Mouse (Mus musculus) kidney, embryonic 14.5 days (tissue): ENCODE data around the gene Leng8. TPM values are rescaled to one million over a fixed set of nuclear protein-coding genes. Genes with fewer than 3 reads are reported as not detected.

Source experiments
- ATAC-seq: fragments of 200-750 bp; cut with Nextera tagmentation; 2 replicates; pipeline ENCODE4 v1.8.0; 2017; ENCODE audit warnings: moderate number of reproducible peaks, mild to moderate bottlenecking, moderate TSS enrichment, moderate library complexity; ENCODE audit not compliant: low FRiP score, low TSS enrichment
- H3K27ac ChIP-seq: fragments of 300-500 bp; sonication (generic); 2 replicates; pipeline ENCODE4 v1.5.1; 2014; ENCODE audit warnings: low read depth, mild to moderate bottlenecking, low read length, moderate library complexity, mixed read lengths
- H3K27me3 ChIP-seq: fragments of 300-500 bp; sonication (generic); 2 replicates; pipeline ENCODE4 v1.6.1; 2014; ENCODE audit warnings: mild to moderate bottlenecking, low read length; ENCODE audit not compliant: control insufficient read depth, insufficient read depth
- H3K36me3 ChIP-seq: fragments of 300-500 bp; sonication (generic); 2 replicates; pipeline ENCODE4 v1.6.1; 2014; ENCODE audit warnings: low read length, mixed read lengths; ENCODE audit not compliant: control insufficient read depth, insufficient read depth
- H3K4me1 ChIP-seq: fragments of 300-500 bp; sonication (generic); 2 replicates; pipeline ENCODE4 v1.6.1; 2014; ENCODE audit warnings: low read length, mixed read lengths; ENCODE audit not compliant: control insufficient read depth, insufficient read depth
- H3K4me2 ChIP-seq: fragments of 300-500 bp; sonication (generic); replicated peaks from 2 replicates; pipeline ENCODE4 v1.6.1; 2014; ENCODE audit warnings: low read depth, mild to moderate bottlenecking, low read length
- H3K4me3 ChIP-seq: fragments of 300-500 bp; sonication (generic); 2 replicates; pipeline ENCODE4 v1.5.1; 2014; ENCODE audit warnings: mild to moderate bottlenecking, low read length
- H3K9ac ChIP-seq: fragments of 300-500 bp; sonication (generic); 2 replicates; pipeline ENCODE4 v1.6.1; 2014; ENCODE audit warnings: low read depth, mild to moderate bottlenecking, low read length, moderate library complexity
- H3K9me3 ChIP-seq: fragments of 300-500 bp; sonication (generic); 2 replicates; pipeline ENCODE4 v1.6.1; 2016; ENCODE audit warnings: low read length; ENCODE audit not compliant: control insufficient read depth
- WGBS: fragments of 180-500 bp; shearing (Covaris S2); extraction: QIAGEN DNeasy Blood & Tissue Kit; methylation state at CpG from one replicate; pipeline ENCODE4 v1.1.7; 2014; 5-methylcytosine and 5-hydroxymethylcytosine counted together
- polyA plus RNA-seq: library from polyadenylated mRNA; unstranded; fragments of >200 nt; fragmentation: Nextera tagmentation; extraction: Ambion mirVana; gene quantifications from 2 replicates; pipeline ENCODE4 v1.2.1, GENCODE M21; 2014

The Leng8 gene
- 45.0 and 48.7 TPM in 2 replicates for polyA plus RNA-seq

- peak within 1 kb of the TSS; percentile 78 for H3K4me2 ChIP-seq
- no peaks in the 10 kb centered on the region for H3K27me3 ChIP-seq
- H3K4me1 ChIP-seq: peaks cover 6% of the 10 kb centered on the region; the same call in 1 of the 2 replicates
- no peaks in the 10 kb centered on the region for H3K9me3 ChIP-seq
- peak within 1 kb of the TSS; percentile 83 for H3K9ac ChIP-seq
- H3K27ac ChIP-seq: peak within 1 kb of the TSS; percentile 93
- peak; percentile 98 for ATAC-seq
- under 1% methylated on average over 71 of the region's 78 CpGs for WGBS
- H3K4me3 ChIP-seq: peak within 1 kb of the TSS; percentile 86
- H3K36me3 ChIP-seq: peaks cover 40% of the 10 kb centered on the region
Observed at GRCm38 (mm10) chr7:4136771-4137531, at the start of gene Leng8. Leng8 (plus strand) TSS chr7:4137039.

GRCm38 (mm10) chr7:4087238-4087895 lies 49.5 kb upstream of the Leng8 start:
- no peak overlapping the region for H3K27ac ChIP-seq
- no peak for ATAC-seq
- no peaks in the 10 kb centered on the region for H3K27me3 ChIP-seq
- WGBS: 85% methylated on average over 4 of the region's 4 CpGs
- H3K9me3 ChIP-seq: no peaks in the 10 kb centered on the region
- H3K4me3 ChIP-seq: no peak overlapping the region
- H3K4me2 ChIP-seq: no peak overlapping the region
- no peaks in the 10 kb centered on the region for H3K36me3 ChIP-seq
- H3K4me1 ChIP-seq: no peaks in the 10 kb centered on the region
- H3K9ac ChIP-seq: no peak overlapping the region

GRCm38 (mm10) chr7:4087896-4088480 lies 48.9 kb upstream of the Leng8 start:
- no peak for ATAC-seq
- H3K4me3 ChIP-seq: no peak overlapping the region
- no peak overlapping the region for H3K4me2 ChIP-seq
- H3K4me1 ChIP-seq: no peaks in the 10 kb centered on the region
- no peak overlapping the region for H3K27ac ChIP-seq
- no peak overlapping the region for H3K9ac ChIP-seq
- no peaks in the 10 kb centered on the region for H3K27me3 ChIP-seq
- H3K36me3 ChIP-seq: no peaks in the 10 kb centered on the region
- WGBS: 80% methylated on average over 6 of the region's 6 CpGs
- no peaks in the 10 kb centered on the region for H3K9me3 ChIP-seq

GRCm38 (mm10) chr7:4088679-4089078 lies 48.2 kb upstream of the Leng8 start:
- H3K27ac ChIP-seq: no peak overlapping the region
- no peak overlapping the region for H3K9ac ChIP-seq
- H3K27me3 ChIP-seq: no peaks in the 10 kb centered on the region
- no peak overlapping the region for H3K4me3 ChIP-seq
- no peak for ATAC-seq
- no peaks in the 10 kb centered on the region for H3K36me3 ChIP-seq
- H3K9me3 ChIP-seq: no peaks in the 10 kb centered on the region
- no peak overlapping the region for H3K4me2 ChIP-seq
- 83% methylated on average over 2 of the region's 2 CpGs for WGBS
- H3K4me1 ChIP-seq: no peaks in the 10 kb centered on the region

GRCm38 (mm10) chr7:4091170-4091569 lies 45.7 kb upstream of the Leng8 start:
- no peaks in the 10 kb centered on the region for H3K27me3 ChIP-seq
- H3K36me3 ChIP-seq: no peaks in the 10 kb centered on the region
- no peaks in the 10 kb centered on the region for H3K9me3 ChIP-seq
- no peak overlapping the region for H3K9ac ChIP-seq
- no peak overlapping the region for H3K4me2 ChIP-seq
- H3K4me3 ChIP-seq: no peak overlapping the region
- ATAC-seq: no peak
- H3K4me1 ChIP-seq: no peaks in the 10 kb centered on the region
- no peak overlapping the region for H3K27ac ChIP-seq
- 53% methylated on average over 8 of the region's 8 CpGs for WGBS

GRCm38 (mm10) chr7:4098301-4098700 lies 38.5 kb upstream of the Leng8 start:
- H3K9me3 ChIP-seq: no peaks in the 10 kb centered on the region
- H3K27ac ChIP-seq: no peak overlapping the region
- H3K9ac ChIP-seq: no peak overlapping the region
- H3K4me1 ChIP-seq: no peaks in the 10 kb centered on the region
- H3K4me2 ChIP-seq: no peak overlapping the region
- WGBS: 76% methylated on average over 2 of the region's 2 CpGs
- ATAC-seq: no peak
- no peaks in the 10 kb centered on the region for H3K36me3 ChIP-seq
- no peak overlapping the region for H3K4me3 ChIP-seq
- no peaks in the 10 kb centered on the region for H3K27me3 ChIP-seq

- no peaks in the 10 kb centered on the region for H3K9me3 ChIP-seq
- no peaks in the 10 kb centered on the region for H3K36me3 ChIP-seq
- WGBS: 68% methylated on average over 2 of the region's 2 CpGs
- no peaks in the 10 kb centered on the region for H3K27me3 ChIP-seq
- H3K9ac ChIP-seq: no peak overlapping the region
- no peak overlapping the region for H3K4me3 ChIP-seq
- no peak overlapping the region for H3K4me2 ChIP-seq
- ATAC-seq: no peak
- no peak overlapping the region for H3K27ac ChIP-seq
- no peaks in the 10 kb centered on the region for H3K4me1 ChIP-seq
Observed at GRCm38 (mm10) chr7:4098832-4099231, 38.0 kb upstream of the Leng8 start.

GRCm38 (mm10) chr7:4101144-4101543 lies 35.7 kb upstream of the Leng8 start:
- Histone ChIP-seq H3K27ac (no peak overlapping the region), H3K4me3 (no peak overlapping the region), H3K4me1 (no peaks in the 10 kb centered on the region), H3K4me2 (no peak overlapping the region), H3K9me3 (no peaks in the 10 kb centered on the region), H3K27me3 (no peaks in the 10 kb centered on the region), H3K9ac (no peak overlapping the region), H3K36me3 (no peaks in the 10 kb centered on the region)
- no peak for ATAC-seq
- 80% methylated on average over 5 of the region's 5 CpGs for WGBS

- no peak overlapping the region for H3K27ac ChIP-seq
- no peaks in the 10 kb centered on the region for H3K36me3 ChIP-seq
- H3K27me3 ChIP-seq: no peaks in the 10 kb centered on the region
- H3K9ac ChIP-seq: no peak overlapping the region
- no peaks in the 10 kb centered on the region for H3K9me3 ChIP-seq
- H3K4me1 ChIP-seq: no peaks in the 10 kb centered on the region
- H3K4me2 ChIP-seq: no peak overlapping the region
- H3K4me3 ChIP-seq: no peak overlapping the region
- WGBS: 15% methylated on average over 4 of the region's 4 CpGs
- ATAC-seq: no peak
Observed at GRCm38 (mm10) chr7:4103411-4103810, 33.4 kb upstream of the Leng8 start.
